In the genomic region with DNA sequence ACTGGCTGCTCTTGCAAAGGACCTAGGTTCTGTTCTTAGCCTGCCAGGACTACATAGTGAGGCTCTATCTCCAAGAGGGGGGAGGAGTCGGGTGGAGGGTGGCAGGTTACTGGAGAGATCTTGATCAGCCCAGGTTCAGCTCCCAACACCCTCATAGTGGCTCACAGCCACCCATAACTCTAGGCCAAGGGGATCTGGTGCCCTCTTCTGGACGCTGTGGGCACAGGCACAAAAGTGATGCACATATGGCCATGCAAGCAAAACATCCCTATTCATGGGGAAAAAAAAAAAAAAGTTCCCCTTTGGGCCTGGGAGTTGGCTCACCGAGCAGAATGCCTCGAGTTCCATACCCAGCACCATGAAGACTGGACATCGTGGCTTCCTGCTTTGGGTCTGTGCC, we compare ENCODE assay signal across 8 mouse cellular contexts. TPM values are rescaled to one million over a fixed set of nuclear protein-coding genes. Genes with fewer than 3 reads are reported as not detected.
DNase-seq lines count a peak whose midpoint lies in the region.

No protein-coding gene starts in this region.

- peak; percentile 46 to 70 for DNase-seq in adrenal gland, adult (ENCODE audit: inconsistent age in 2 of 2, low spot score in 1 of 2)
- DNase-seq in adrenal gland, postnatal 25 days = no peak
- DNase-seq in layer of hippocampus, postnatal 10 days (ENCODE audit: low spot score in 2 of 2) = peak; percentile 60 to 64
- DNase-seq in layer of hippocampus, adult 8-10 months (ENCODE audit: low spot score in 2 of 2) = no peak
- peak; percentile 65 for DNase-seq in c-Kit-positive CD71-positive TER-119-negative erythroid progenitor cells, embryonic 14.5 days (ENCODE audit: low read depth)
- DNase-seq in retina, postnatal 1 day = peak; percentile 54
- DNase-seq in gastrocnemius, adult 18-20 months (ENCODE audit: low spot score) = no peak
- no peak for DNase-seq in urinary bladder, postnatal 14 days (ENCODE audit: low spot score)

RNA-seq across cellular contexts. Expression of a gene that starts 0.8 kb away (rescaled TPM):
- total RNA-seq in adrenal gland, postnatal 25 days (2021) = 29.2 and 31.5 TPM in 2 replicates
- 10 to 100 TPM; 34.9 to 36.1 TPM for total RNA-seq in layer of hippocampus, postnatal 10 days (2021)
- total RNA-seq in layer of hippocampus, adult 8-10 months (2022) = 10 to 100 TPM; 35.2 to 39.2 (median 37.5) TPM
- total RNA-seq in gastrocnemius, adult 18-20 months (2021) = 1 to 10 TPM; 7.2 to 9.7 TPM

RNA-seq across cellular contexts. Expression of a gene that starts 5.5 kb away (rescaled TPM):
- 0.76 TPM in 1 of 2 replicates, not detected in the other for total RNA-seq in adrenal gland, postnatal 25 days (2021)
- total RNA-seq in layer of hippocampus, postnatal 10 days (2021) = 1 to 10 TPM; 2.5 to 3.9 TPM
- 1 to 10 TPM in 3 of 4 experiments, under 1 TPM in 1; 0.94 to 3.9 (median 1.9) TPM for total RNA-seq in layer of hippocampus, adult 8-10 months (2022)
- total RNA-seq in gastrocnemius, adult 18-20 months (2021) = 1 to 10 TPM; 1.9 TPM

RNA-seq across cellular contexts. Expression of a gene that starts 21.7 kb away (rescaled TPM):
- total RNA-seq in adrenal gland, postnatal 25 days (2021) = 46.1 and 57.5 TPM in 2 replicates
- 10 to 100 TPM; 44.9 to 57.7 TPM for total RNA-seq in layer of hippocampus, postnatal 10 days (2021)
- 10 to 100 TPM; 29.6 to 33.4 (median 32.3) TPM for total RNA-seq in layer of hippocampus, adult 8-10 months (2022)
- 10 to 100 TPM; 10.6 to 11.3 TPM for total RNA-seq in gastrocnemius, adult 18-20 months (2021)

RNA-seq across cellular contexts. Expression of a gene that starts 25.9 kb away (rescaled TPM):
- total RNA-seq in adrenal gland, postnatal 25 days (2021) = 5.0 and 5.9 TPM in 2 replicates
- total RNA-seq in layer of hippocampus, postnatal 10 days (2021) = 1 to 10 TPM; 2.0 to 3.2 TPM
- 10 to 100 TPM in 1 of 4 experiments, 1 to 10 TPM in 3; 6.1 to 12.4 (median 7.1) TPM for total RNA-seq in layer of hippocampus, adult 8-10 months (2022)
- total RNA-seq in gastrocnemius, adult 18-20 months (2021) = 1 to 10 TPM; 2.4 to 8.2 TPM

Comparison
In these comparisons a context has a peak if more than half of its experiments do, and no peak if none do; other contexts are left out.
1. DNase-seq: peak in adrenal gland, adult (2 of 2), layer of hippocampus, postnatal 10 days (2 of 2), c-Kit-positive CD71-positive TER-119-negative erythroid progenitor cells, embryonic 14.5 days (single experiment) and retina, postnatal 1 day (single experiment); none in adrenal gland, postnatal 25 days (single experiment), layer of hippocampus, adult 8-10 months (0 of 2), gastrocnemius, adult 18-20 months (single experiment) and urinary bladder, postnatal 14 days (single experiment).